Mouse (Mus musculus) erythroblast, embryonic 14.5 days (primary cell): Measurements from ENCODE around the gene Car6. TPM values are rescaled to one million over a fixed set of nuclear protein-coding genes. Genes with fewer than 3 reads are reported as not detected.

Source experiments
- H3K27me3 ChIP-seq: 2 replicates; pipeline ENCODE4 v1.6.1; 2012; ENCODE audit warnings: inconsistent platforms; ENCODE audit not compliant: control insufficient read depth
- H3K36me3 ChIP-seq: 2 replicates; pipeline ENCODE4 v1.6.1; 2012; ENCODE audit warnings: mild to moderate bottlenecking, inconsistent platforms; ENCODE audit not compliant: control insufficient read depth
- H3K4me1 ChIP-seq: 2 replicates; pipeline ENCODE4 v1.6.1; 2012; ENCODE audit warnings: inconsistent platforms; ENCODE audit not compliant: control insufficient read depth
- H3K4me3 ChIP-seq: replicated peaks from 2 replicates; pipeline ENCODE3; 2012; ENCODE audit warnings: moderate library complexity, mild to moderate bottlenecking, inconsistent platforms
- H3K9me3 ChIP-seq: 2 replicates; pipeline ENCODE4 v1.6.1; 2012; ENCODE audit warnings: low read length, inconsistent platforms, mixed read lengths; ENCODE audit not compliant: control insufficient read depth
- GATA1 ChIP-seq: IDR thresholded peaks from 2 replicates; pipeline ENCODE4 v1.6.1; 2012; ENCODE audit warnings: low read length, inconsistent platforms, mixed read lengths
- TAL1 ChIP-seq: IDR thresholded peaks from 3 replicates; pipeline ENCODE4 v1.6.1; 2012; ENCODE audit warnings: low read length, inconsistent platforms, mixed read lengths
- polyA plus RNA-seq: library from polyadenylated mRNA; stranded (reverse); fragments of >175 nt; gene quantifications from 2 replicates; pipeline ENCODE4 v1.2.3, GENCODE M21; 2012

Gene Car6
- polyA plus RNA-seq, 1 experiment = not detected

DNA sequence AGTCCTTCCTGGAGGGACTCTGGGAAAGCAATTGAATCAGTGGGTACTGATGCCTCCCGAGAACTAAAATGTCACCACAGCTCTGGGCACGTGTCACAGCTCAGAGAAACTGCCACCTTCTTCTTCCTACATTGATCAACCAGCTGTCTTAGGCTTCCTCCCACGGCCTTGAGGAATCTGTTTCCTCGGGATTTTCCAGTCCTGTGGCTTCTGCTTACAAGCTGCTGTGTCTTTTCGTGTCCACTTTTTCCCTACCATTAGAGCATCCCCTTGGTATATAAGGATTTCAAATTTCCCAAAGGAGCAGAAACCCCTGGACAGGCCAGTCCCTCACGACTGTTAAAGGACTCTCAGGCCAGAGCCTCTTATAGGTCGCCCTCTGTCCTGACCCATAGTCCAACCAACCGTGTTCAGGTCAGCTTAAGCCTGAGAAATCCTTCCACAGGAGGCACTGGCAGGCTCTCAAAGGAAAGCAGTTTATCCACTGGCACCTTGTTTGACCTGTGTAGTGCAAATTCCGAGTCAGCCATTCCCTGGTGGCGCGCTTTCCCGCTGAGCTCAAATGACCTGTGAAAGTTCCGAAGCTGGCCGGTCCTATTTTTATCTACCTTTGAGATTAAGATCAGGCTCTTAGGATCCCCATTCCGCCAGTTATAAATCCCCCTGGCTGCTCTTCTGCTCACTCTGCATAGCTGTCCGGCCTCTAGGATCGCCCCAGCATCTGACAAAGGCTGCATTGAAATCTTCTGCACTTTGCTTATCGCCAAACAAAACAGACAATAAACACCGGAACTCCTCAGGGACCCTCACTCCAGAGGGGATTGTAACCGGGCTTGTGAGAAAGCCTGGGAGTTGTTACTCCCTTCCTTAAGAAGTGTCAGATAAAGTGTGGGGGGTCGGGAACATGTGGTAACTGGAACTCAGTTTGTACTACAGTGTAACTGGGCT, 29.6 kb upstream of the Car6 start:
- H3K36me3 ChIP-seq = no peaks in the 10 kb centered on the region
- no peak for TF ChIP-seq GATA1
- no peak for TF ChIP-seq TAL1
- peaks cover 12% of the 10 kb centered on the region for H3K27me3 ChIP-seq
- peaks cover 15% of the 10 kb centered on the region for H3K4me1 ChIP-seq
- H3K4me3 ChIP-seq = no peak overlapping the region
- no peaks in the 10 kb centered on the region for H3K9me3 ChIP-seq

- Histone ChIP-seq H3K4me3 (no peak overlapping the region), H3K36me3 (no peaks in the 10 kb centered on the region), H3K4me1 (peaks cover 8% of the 10 kb centered on the region), H3K27me3 (peaks cover 12% of the 10 kb centered on the region), H3K9me3 (no peaks in the 10 kb centered on the region)
- TF ChIP-seq TAL1 (no peak), GATA1 (no peak)
These were observed 28.7 kb upstream of the Car6 start for GRCm38 (mm10) chr4:150229747-150230390.

GRCm38 (mm10) chr4:150228581-150229348, 27.6 kb upstream of the Car6 start:
- no peak overlapping the region for H3K4me3 ChIP-seq
- TF ChIP-seq GATA1 (no peak), TAL1 (no peak)
- H3K36me3 ChIP-seq = no peaks in the 10 kb centered on the region
- H3K27me3 ChIP-seq = peaks cover 12% of the 10 kb centered on the region
- H3K4me1 ChIP-seq = no peaks in the 10 kb centered on the region
- no peaks in the 10 kb centered on the region for H3K9me3 ChIP-seq

DNA sequence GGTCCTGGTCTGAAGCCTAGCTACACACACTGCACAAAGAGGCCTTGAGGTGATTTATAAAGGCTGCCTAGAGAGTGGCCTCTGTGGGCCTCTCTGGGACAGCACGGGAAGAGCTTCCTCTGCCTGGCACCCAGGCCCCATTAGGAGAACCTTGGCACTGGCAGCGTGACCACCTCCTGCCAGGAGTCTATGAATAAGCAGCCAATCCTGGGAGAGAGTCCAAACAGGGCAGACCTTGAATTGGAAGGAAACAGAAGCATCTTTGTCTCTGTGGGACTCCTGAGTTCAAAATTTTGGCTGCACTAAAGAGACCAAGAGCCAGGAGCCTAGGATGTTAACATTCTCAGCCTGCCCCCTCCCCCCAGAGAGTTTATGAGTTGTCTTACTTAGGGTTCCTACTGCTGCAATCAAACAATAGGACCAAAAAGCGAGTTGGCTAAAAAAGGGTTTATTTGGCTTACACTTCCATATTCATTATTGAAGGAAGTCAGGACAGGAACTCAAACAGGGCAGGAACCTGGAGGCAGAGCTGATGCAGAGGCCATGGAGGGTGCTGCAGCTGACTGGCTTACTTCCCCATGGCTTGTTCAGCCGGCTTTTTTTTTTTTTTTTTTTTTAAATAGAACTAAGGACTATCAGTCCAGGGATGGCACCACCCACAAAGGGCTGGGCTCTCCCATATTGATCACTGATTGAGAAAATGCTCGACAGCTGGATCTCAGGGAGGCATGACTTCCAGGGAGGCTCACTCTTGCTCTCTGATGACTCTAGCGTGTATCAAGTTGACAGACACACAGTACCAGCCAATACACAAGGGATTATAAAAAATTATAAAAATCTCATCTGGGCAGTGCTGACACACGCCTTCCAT, 25.9 kb upstream of the Car6 start:
- TF ChIP-seq GATA1 = no peak
- no peak for TF ChIP-seq TAL1
- no peaks in the 10 kb centered on the region for H3K9me3 ChIP-seq

DNA sequence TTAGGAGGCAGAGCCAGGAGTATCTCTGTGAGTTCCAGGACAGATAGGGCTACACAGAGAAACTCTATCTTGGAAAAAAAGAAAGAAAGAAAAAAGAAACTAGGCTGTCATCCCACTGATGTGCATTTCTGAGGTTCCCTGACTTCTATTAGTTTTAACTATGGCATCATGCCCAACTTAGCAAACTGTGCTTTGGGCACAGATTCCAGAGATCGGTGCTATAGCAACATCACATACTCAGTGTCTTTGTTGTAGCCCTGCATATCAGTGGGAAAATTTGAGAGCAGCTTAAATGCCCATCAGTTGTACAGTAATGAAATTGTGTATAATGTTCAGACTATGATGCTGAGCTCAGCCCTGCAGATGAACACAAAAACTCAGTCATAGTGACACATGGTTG, 24.6 kb upstream of the Car6 start:
- Histone ChIP-seq H3K4me3 (no peak overlapping the region), H3K36me3 (no peaks in the 10 kb centered on the region), H3K27me3 (peaks cover 1% of the 10 kb centered on the region; the same call in 1 of the 2 replicates), H3K9me3 (no peaks in the 10 kb centered on the region), H3K4me1 (peaks cover 7% of the 10 kb centered on the region)
- TF ChIP-seq GATA1 (no peak), TAL1 (no peak)

More for the DNA sequence above, 25.9 kb upstream of the Car6 start:
- Histone ChIP-seq H3K4me1 (no peaks in the 10 kb centered on the region), H3K36me3 (no peaks in the 10 kb centered on the region), H3K27me3 (peaks cover 11% of the 10 kb centered on the region), H3K4me3 (no peak overlapping the region)

DNA sequence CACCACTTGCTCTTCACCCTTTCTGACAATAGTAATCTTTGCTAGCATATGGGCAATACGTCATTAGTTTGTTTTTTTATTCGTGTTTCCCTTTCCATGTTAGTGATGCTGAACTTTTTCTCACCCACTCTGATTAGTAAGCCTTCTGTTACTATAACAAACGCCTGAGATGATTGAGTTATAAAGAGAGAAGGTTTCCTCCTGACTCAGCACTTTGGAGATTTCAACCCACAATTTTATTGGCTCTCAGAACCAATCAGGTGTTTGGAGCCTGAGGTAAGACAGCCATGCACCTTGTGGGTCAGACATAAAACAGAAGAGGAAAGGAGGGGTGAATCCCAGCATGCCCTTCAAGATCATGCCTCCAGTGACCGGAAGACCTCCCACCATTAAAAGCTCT, 22.7 kb upstream of the Car6 start:
- Histone ChIP-seq H3K36me3 (no peaks in the 10 kb centered on the region), H3K9me3 (no peaks in the 10 kb centered on the region), H3K4me1 (peaks cover 15% of the 10 kb centered on the region), H3K4me3 (no peak overlapping the region), H3K27me3 (no peaks in the 10 kb centered on the region)
- TF ChIP-seq TAL1 = no peak
- TF ChIP-seq GATA1 = no peak

GRCm38 (mm10) chr4:150221017-150221640, 20.0 kb upstream of the Car6 start:
- no peaks in the 10 kb centered on the region for H3K27me3 ChIP-seq
- no peaks in the 10 kb centered on the region for H3K9me3 ChIP-seq
- peaks cover 23% of the 10 kb centered on the region for H3K4me1 ChIP-seq
- H3K36me3 ChIP-seq = no peaks in the 10 kb centered on the region
- TF ChIP-seq GATA1 (no peak), TAL1 (no peak)
- H3K4me3 ChIP-seq = peak overlapping the region; percentile 50

DNA sequence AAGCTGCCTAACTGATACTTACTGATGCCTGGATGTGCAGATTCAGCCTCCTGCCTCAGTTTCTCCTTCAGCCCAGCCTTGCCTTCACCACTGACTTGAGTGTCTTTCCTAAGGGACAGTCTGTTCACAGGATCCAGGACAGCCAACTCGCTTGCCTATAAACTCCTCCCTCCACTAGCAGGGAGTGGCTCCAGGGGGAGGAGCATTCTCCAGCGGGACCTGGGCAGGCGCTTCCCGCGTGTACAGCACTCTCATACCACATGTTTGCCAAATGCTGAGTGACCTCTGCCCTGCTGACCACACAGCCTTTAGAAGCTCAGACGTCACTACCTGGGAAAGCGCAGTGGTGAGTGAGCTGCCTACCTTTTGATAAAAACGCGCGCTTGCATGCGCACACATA, 19.5 kb upstream of the Car6 start:
- Histone ChIP-seq H3K4me3 (peak overlapping the region; percentile 50), H3K27me3 (no peaks in the 10 kb centered on the region), H3K9me3 (no peaks in the 10 kb centered on the region), H3K4me1 (peaks cover 24% of the 10 kb centered on the region), H3K36me3 (no peaks in the 10 kb centered on the region)
- TF ChIP-seq GATA1 (no peak), TAL1 (no peak)
